Mouse (Mus musculus) spleen, embryonic (tissue): Measurements from ENCODE around the gene Trpm8.

ENCODE experiments used
- CTCF ChIA-PET: fragments of 350-600 bp; sonication (Branson Sonifier 250); formaldehyde crosslinking; loops from one replicate; lab custom pipeline; 2022; lab: Charles Lee

Trpm8 gene

DNA sequence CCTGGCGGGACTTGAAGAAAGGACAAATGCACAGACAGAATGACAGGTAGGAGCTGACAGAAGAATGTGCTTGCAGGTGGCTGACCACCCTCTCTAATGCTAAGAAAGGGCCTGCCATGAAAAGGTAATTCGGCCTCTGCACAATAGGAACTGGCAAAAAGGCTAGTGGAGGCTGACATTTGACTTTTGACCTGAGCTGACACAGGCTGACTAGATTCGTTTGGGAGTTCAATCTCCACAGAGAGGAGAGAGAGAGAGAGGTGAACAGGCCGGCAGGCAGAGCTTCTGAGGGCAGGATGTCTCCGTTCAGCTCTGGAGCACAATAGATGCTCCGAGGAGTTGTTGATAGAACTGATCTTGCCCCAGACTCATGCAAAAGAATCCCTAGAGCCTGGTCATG lies 31.1 kb upstream of the Trpm8 start:
- CTCF ChIA-PET = no interaction called here

DNA sequence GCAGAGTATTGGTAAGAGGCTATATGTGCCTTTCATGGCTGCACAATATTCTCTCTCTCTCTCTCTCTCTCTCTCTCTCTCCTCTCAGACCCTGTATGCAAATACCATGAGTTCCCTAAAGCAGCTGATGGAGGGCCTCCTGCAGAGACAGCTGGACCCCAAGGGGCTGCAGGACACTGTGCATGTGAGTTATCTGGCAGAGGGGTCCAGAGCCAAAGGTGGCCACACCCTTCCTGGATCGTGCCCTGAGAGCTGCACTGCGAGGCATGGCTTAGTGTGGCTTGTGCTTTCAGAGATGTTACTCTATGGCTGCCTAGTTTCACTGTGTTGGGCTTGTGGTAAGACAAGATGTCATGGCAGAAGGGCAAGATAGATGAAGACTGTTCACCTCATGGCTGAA lies 29.8 kb upstream of the Trpm8 start:
- CTCF ChIA-PET = no interaction called here

DNA sequence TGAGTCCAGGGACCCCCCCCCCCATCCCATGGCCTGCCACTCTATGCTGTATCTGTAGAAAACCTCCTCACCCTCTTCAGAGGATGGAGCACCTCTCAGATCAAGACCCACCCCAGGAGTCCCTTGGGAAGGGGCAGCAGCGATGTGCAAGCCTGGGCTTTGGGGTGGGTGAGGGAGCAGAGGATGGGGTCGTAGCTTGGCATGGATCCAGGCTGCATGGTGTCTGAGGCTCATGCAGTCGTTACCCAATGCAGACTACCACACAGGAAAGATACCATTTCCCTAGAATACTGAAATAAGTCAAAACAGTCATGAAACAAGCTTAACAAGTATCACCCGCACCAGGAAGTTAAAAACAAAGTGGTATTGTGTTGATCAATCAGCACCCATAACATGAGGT lies 28.8 kb upstream of the Trpm8 start:
- CTCF ChIA-PET = interaction anchor here (0.6 kb wide), 1 partner anchor 17 kb away, joined by 3 read pairs; no protein-coding TSS in a partner anchor

DNA sequence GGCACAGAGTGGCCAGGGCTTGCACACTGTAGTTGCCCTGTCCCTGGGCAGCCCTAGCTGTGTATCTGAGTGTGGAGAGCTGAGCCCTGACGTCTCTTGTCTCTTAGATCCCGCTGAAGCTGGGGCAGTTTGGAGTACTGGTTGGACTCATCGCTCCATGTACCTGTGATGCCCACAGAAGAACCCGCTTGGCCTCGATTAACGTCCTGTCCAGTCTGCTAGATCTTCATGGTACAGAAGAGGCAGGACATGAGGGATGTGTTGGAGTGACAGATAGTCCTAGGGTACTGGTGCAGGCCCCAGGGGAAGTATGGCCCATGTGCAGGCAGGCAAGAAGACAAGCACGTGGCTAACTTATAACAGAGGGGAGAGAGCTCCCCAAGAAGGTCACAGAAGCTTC lies 27.9 kb upstream of the Trpm8 start:
- CTCF ChIA-PET = no interaction called here

DNA sequence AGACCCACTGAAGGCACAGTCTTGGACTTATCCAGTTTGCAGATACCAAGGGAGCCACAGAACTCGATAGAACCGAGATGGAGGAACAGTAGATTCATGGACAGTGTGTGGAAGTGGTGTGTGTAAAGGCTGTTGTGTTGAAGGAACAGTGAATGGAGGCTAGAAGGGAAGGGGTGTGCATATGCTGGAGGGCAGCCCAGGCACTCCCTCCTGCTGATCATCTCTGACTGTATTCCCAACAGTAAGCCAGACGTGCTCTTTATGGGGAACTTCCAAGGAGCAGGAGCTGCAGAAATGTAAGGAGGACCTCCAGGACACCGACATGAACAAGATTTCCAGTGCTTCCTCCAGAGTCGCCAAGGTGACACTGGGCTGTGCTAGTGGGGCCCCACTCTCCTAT lies 27.4 kb upstream of the Trpm8 start:
- CTCF ChIA-PET = no interaction called here

DNA sequence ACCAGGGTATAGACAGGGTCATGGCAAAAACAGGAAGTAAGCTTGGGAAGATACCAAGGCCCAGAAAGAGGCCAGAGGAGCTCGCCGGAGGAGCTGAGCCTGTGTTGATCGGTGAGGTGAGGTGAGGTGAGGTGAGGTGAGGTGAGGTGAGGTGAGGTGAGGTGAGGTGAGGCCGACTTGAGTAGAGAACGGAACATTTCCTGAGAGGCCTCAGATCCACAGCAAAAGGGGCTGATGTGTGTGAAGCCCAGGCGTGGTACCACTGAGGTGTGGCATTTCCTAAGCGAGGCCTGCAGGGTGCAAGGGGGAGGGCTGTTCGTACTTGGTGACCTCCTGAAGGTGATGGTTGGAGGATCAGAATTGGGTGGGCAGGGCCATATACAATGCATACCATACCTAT lies 24.4 kb upstream of the Trpm8 start:
- CTCF ChIA-PET = interaction anchor here (0.6 kb wide), 1 partner anchor 9 kb away, joined by 3 read pairs; no protein-coding TSS in a partner anchor

DNA sequence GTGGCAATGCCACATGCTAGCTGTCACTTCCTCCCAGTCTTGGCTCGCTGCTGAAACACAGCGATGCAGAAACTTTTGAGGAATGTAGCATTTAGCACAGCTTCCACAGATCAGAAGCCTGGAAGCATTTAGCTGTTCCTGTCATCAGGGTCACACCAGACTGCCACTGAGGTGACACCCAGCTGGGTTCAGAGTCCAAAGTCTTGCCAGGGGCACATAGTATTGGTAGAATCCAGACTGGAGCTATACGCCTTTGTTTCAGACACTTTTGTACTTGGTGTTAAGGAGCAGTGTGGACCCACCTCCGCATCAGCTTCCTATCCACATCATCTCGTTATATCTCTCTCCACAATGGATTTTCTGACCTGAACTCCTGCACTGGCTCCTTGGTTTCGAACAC lies 23.9 kb upstream of the Trpm8 start:
- CTCF ChIA-PET = interaction anchor here (0.6 kb wide), 1 partner anchor 9 kb away, joined by 3 read pairs; no protein-coding TSS in a partner anchor

DNA sequence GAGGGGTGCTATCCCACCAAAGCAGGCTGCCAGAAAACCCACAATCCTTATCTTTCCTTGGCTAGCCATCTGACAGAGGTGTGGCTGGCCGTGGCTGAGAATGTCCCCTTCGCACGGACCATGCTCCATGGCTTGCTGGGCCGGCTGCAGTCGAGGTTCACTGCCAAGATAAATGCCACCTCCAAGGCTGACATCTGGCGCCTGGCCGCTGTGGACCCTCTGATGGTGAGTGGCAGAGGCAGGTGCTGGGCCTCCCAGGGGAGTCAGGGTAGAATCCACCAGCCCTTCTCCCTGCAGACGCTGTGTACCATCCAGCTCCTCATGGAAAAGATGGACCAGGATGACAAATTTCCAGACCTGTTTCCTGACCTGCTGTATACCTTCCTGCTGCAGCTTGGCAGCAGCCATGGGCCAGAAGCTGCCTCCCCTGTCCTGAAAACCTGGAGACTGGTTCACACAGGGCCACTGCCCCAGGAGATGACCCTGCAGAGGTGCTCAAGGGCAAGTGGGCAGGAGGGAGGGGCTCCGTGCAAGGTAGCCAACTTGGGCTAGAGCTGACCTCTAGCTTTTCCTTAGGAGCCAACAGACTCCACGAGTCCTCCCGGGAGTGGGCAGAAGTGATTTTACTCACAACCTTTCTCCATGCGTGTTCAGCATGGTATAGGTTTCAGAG lies 22.5 kb upstream of the Trpm8 start:
- CTCF ChIA-PET = no interaction called here

DNA sequence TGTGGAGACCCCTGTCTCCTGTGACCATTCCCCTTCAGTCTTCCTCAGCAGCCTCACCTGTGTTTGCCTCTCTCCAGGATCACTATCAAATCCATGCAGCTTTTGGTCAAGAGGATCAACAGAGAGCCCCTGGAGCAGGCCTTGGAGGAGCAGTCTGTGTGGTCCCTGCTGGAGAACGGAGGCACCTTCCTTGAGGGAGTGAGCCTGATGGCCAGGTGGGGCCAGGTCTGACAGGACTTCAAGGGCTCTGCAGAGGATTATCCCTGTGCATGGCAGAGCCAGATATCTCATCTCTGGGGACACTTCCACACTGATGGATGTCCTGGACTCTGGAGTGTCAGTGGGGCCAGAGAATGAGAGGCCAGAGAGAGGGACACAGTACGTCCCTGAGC lies 22.0 kb upstream of the Trpm8 start:
- CTCF ChIA-PET = no interaction called here

DNA sequence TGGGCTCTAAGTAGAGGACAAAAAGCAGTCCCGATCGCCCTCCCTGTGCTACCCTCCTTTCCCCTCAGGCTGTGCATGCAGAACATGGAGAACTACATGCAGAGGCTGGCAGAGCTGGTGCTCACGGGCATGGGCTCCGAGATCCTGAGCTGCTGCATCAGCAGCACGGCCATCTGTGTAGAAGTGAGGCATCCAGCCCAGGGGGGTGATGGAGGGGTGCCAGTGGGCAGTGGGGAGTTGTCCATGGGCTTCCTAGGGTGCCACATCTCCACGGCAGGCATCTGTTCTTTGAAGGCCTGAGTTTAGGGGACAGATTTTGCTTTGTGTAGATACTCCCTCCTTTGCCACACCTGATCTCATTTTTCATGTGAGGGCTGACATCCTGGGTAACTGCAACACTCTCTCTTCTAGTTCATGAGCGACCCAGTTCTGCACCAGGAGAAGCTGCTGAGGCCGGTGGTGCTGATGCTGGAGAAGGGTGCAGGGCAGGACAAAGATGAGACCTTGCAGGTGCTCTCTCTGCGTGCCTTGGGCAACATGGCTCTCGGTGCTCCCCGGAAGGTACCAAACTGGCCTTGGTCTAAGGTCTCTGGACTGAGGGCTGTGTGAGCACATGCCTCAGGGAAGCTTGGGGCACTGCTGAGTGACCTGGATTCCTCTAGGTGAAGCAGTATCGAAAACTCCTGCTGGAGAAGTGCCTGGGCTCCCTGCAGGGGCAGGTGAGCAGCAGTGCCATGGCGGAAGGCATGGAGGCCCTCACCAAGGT lies 21.3 kb upstream of the Trpm8 start:
- CTCF ChIA-PET = no interaction called here

DNA sequence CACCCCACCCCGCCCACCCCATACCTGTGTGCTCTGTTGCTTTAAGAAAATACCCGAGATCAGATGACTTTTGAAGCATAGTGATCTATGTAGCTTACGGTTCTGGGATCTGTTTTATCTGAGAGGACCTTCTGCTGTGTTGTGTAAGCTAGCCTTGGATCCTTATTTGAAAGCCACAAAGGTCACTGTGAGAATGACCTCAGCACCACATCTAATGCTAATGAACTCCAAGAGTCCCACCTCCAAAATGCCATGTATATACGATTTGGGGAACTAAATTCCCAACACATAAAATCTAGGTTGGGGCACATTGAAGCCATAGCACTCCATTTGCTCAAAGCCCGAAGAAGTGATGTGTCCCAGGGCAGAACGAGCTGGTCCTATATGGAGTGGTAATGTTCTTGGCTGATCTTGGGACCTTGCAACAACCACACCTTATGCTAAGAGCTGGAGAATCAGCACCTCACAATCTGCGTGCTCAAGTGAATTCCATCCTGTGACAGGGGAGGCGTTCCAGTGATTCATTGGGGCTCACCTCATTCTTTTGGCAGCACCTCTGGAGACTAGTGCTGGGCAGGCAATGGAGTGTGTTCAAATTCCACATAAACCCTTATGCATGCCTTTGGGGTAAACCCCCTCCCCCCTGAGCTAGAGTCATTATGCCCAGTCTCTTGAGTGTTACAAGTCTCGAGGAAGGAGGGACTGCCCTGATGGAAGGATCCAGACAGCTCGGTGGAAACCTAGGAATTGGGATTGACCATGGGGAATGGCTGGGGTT lies 20.4 kb upstream of the Trpm8 start:
- CTCF ChIA-PET = no interaction called here

DNA sequence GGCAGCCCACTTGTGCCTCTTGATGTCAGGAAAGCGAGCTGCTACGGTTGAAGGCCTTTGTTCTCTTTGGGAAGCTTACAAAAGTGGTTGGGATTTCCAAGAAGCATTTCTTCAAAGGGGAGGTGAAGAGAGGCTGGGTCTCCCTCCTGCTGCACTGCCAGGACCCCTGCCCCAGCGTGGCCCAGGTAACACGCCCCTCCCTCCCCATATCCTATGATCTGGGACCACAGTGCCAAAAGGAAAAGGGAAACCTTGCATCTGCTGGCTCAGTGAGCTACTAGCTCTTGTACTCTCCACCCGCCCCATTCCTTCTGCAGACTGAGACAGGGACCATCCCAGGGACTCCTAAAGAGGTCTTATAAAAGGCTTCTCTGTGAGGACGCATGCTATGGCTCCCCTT lies 19.8 kb upstream of the Trpm8 start:
- CTCF ChIA-PET = no interaction called here

DNA sequence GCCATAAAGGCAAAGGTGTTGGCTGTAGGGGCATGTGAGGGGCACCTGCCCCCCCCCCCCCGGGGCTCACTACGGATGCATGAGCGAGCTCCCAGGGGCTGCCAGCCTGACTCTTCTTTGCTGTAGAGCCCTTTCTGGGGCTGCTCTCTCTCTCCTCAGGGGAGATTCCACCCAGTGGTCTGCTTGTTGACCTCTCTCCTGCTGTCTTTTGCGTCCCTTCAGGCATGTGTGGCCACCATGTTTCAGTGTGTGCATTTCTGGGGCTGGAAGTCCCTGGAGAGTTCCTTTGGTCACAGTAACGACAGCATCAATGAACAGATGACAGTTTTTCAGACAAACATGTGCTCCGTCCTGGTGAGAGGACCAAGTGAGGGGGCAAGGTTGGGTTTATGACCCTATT lies 19.1 kb upstream of the Trpm8 start:
- CTCF ChIA-PET = no interaction called here

DNA sequence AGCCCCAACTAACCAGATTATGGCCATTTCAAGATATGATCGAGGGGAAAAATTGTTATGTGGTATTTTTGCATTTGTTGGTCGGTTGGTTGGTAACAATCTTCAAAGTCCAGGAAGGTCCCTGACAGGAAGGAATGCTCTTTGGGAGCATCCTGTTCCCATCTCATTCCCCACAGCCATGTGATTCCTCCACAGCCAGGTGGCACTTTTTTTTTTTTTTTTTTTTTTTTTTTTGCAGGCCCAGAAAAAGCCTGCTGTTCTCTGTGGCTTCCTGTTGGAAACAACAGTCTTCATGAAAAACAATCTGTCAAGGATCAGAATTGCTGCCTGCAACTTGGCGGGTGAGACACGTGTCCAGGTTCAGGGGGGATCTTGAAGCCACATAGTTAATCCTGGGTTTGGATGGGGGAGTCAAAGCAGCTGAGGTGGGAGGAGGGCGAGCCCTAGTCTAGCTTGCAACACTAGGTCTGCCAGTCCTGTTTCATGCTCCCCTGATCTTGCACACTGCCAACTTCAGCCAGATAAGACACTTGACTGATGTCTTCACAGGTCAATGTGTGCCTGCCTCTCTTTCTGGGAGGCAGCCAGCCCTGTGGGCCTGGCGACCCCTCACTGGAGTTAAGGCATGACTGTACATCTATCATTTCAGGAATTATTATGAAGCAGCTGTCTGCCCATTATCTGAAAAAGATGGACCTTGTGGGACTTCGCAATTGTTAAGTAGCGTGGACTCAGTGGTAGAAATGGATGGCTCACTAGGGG lies 18.4 kb upstream of the Trpm8 start:
- CTCF ChIA-PET = no interaction called here

DNA sequence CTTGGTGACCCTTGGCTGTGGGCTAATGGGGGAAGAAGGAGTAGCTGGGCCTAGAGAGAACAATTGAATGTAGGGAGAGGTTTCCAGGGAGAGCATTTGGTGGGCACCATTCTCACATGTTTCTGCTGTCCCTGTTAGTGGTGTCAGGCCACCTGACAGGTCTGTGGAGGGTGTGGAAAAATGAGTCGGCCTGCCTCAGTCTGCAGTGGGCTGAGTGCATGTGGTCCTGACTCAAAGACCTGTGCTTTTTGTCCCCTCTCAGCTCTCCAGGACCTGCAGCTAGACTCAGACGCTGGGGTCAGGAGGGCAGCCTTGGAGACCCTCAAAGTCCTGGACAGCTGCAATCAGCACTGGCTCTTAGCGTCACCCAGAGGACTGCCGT lies 17.8 kb upstream of the Trpm8 start:
- CTCF ChIA-PET = no interaction called here

DNA sequence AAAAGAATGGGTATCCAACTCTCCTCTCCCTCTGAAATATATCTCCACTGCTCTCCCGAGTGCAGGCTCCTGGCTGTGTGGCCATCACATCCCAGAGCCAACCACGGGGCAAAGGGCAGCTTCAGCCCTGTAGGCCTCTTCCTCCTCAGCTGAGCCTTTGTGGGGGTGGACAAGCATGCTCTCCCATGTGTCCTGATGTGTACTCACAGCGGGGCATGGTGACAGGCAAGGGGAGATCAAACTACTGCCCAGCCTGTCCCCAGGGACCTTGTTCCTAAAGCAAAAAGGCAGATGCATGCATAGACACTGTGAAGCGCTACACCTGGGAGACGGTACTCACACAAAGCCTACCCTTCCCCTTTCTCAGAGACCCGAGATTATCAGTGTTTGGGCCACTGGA lies 17.3 kb upstream of the Trpm8 start:
- CTCF ChIA-PET = no interaction called here

DNA sequence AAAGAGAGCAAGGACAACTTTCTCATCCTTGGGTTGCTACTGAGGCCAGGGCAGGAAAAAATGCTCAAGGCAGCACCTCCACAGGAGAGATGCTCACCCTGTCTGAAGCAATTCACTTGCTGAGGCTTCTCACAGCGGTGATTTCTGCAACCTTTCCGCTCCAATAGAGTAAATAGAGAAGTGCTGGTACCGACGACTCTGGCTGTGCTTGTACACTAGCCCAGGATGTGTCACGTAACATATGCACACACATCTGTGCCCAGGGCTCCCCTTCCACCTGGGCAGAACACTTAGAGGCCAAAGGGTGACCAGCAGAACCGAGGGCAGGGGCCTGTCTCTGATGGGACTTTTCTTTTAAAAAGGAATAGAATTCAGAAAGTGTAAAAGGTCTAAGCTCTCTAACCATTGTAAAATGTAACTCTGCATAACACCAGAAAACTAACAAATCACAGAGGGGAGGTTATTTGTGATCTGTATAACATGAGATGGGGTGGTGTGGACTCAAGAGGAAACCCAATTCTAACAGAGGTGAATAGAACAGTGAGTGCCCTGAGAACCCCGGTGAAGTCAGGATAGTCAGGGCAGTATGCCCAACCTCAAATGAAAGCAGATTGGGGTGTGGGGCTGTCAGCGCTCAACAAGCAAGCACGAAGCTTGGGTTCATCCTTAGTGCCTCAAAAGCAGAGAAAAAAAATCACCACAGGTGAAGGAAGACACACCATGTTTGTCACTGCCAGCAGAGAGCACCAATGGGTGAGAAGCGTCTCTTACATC lies 16.7 kb upstream of the Trpm8 start:
- CTCF ChIA-PET = no interaction called here

DNA sequence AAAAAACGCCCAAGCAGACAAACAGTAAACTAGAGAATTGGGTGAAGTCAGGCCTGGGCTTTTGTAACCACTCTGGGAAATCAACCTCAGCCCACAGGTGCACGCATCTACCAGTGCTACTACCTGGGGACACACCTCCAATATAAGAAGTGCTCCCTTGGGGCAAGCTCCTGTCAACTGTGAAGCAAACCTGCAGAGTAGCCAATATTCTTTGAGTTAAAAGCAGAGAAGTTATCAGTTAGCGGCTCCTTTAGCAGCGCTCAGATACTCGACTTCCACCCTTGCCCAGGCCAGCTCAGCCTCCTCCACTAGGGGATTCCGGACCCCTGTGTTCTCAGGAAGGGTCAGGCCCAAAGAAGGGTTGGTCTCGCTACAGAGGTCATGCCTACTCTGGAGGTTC lies 15.8 kb upstream of the Trpm8 start:
- CTCF ChIA-PET = interaction anchor here (1.2 kb wide), 1 partner anchor 9 kb away, joined by 3 read pairs; no protein-coding TSS in a partner anchor

DNA sequence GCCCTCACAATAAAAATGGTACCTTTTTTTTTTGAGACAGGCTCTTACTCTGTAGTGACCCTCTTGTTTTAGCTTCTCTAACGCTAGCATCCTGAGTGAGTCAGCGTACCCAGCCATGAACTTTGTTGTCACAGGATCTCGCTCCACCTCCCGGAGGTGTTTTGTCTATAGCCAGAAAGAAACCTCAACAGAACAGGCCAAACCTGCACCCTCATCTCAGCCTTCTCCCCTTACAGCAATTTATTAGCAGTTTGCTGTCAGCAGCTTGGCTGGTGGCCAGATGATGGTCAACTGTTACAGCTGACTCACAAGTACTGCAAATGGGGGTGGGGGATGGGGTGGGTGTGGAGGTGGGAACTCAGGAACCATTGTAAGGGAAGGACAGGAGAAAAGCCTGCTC lies 15.2 kb upstream of the Trpm8 start:
- CTCF ChIA-PET = interaction anchor here (1.2 kb wide), 1 partner anchor 9 kb away, joined by 3 read pairs; no protein-coding TSS in a partner anchor

DNA sequence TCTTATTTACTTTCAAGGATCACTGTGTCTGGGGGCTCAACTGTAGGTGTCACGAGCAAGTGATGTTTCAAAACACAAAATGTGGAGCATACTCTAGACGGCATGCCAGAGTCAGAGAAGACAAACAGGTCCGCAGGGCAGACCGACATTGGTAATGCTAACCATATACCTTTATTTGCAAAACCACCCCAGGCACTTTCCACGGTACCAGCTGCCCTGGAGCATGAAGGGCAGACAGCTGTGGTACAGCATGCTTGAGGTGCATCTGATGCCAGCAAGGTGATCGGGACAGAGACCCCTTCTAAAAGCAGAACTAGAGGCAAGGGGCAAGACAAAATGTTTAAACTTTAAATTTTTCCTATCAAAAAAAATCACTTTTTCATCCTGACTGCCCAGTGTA lies 14.5 kb upstream of the Trpm8 start:
- CTCF ChIA-PET = interaction anchor here (1.2 kb wide), 1 partner anchor 10 kb away, joined by 3 read pairs; no protein-coding TSS in a partner anchor

DNA sequence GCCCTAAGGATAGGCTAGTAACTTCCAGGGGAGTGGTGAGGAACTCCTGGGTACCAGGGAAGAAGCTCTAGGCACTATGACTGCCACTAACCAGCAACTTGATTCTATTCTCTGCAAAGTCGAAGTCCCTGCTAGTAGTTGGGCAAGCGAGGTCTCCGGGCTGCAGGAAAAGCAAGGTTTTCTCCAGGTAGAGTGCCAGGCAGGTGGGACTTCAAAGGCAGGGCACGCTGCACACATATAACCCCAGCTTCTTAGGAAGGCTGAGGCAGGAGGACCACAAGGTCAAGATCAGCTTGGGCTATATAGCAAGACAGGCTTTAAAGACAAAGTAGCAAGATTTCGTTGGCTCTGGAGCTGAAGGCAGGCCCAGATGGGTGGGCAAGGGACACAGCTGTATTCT lies 13.7 kb upstream of the Trpm8 start:
- CTCF ChIA-PET = no interaction called here
